Mouse (Mus musculus) forebrain, embryonic 11.5 days (tissue): ENCODE data around the gene Gpr152. TPM values are rescaled to one million over a fixed set of nuclear protein-coding genes. Genes with fewer than 3 reads are reported as not detected.

ENCODE experiments used
- ATAC-seq: fragments of 200-750 bp; cut with Nextera tagmentation; replicated peaks from 2 replicates; pipeline ENCODE4 v1.8.0; 2017; ENCODE audit warnings: moderate TSS enrichment; ENCODE audit not compliant: low FRiP score
- DNase-seq: peaks from one replicate; pipeline ENCODE4 v3.0.0-alpha.2; 2017; ENCODE audit warnings: low spot score
- H3K27ac ChIP-seq: fragments of 300-500 bp; sonication (generic); 2 replicates; pipeline ENCODE4 v1.5.1; 2014; ENCODE audit warnings: low read depth, low read length
- H3K27me3 ChIP-seq: fragments of 300-500 bp; sonication (generic); 2 replicates; pipeline ENCODE4 v1.6.1; 2014; ENCODE audit warnings: mild to moderate bottlenecking, low read length, mixed read lengths; ENCODE audit not compliant: control insufficient read depth, insufficient read depth
- H3K36me3 ChIP-seq: fragments of 300-500 bp; sonication (generic); 2 replicates; pipeline ENCODE4 v1.6.1; 2014; ENCODE audit warnings: mild to moderate bottlenecking, low read length, moderate library complexity, mixed read lengths; ENCODE audit not compliant: control insufficient read depth, insufficient read depth
- H3K4me1 ChIP-seq: fragments of 300-500 bp; sonication (generic); replicated peaks from 2 replicates; pipeline ENCODE4 v1.6.1; 2014; ENCODE audit warnings: low read length, mixed read lengths; ENCODE audit not compliant: control insufficient read depth, insufficient read depth
- H3K4me2 ChIP-seq: fragments of 300-500 bp; sonication (generic); 2 replicates; pipeline ENCODE4 v1.6.1; 2014; ENCODE audit warnings: low read depth, mild to moderate bottlenecking, low read length, moderate library complexity, mixed read lengths; ENCODE audit not compliant: severe bottlenecking
- H3K4me3 ChIP-seq: fragments of 300-500 bp; sonication (generic); 2 replicates; pipeline ENCODE4 v1.5.1; 2014; ENCODE audit warnings: low read depth, low read length
- H3K9ac ChIP-seq: fragments of 300-500 bp; sonication (generic); 2 replicates; pipeline ENCODE4 v1.6.1; 2014; ENCODE audit warnings: low read length
- H3K9me3 ChIP-seq: fragments of 300-500 bp; sonication (generic); 2 replicates; pipeline ENCODE4 v1.6.1; 2016; ENCODE audit warnings: low read length, mixed read lengths; ENCODE audit not compliant: control insufficient read depth
- WGBS: fragments of 180-500 bp; shearing (Covaris S2); extraction: QIAGEN DNeasy Blood & Tissue Kit; methylation state at CpG from one replicate; pipeline ENCODE4 v1.1.7; 2014; 5-methylcytosine and 5-hydroxymethylcytosine counted together
- polyA plus RNA-seq: library from polyadenylated mRNA; unstranded; fragments of >200 nt; fragmentation: Nextera tagmentation; extraction: Ambion mirVana; gene quantifications from 2 replicates; pipeline ENCODE4 v1.2.1, GENCODE M21; 2014

The Gpr152 gene
- polyA plus RNA-seq, 1 experiment from 2014 or later, result not detected

- Histone ChIP-seq H3K4me1 (peaks cover 10% of the 10 kb centered on the region), H3K4me3 (no peak overlapping the region), H3K9ac (no peak overlapping the region), H3K27me3 (no peaks in the 10 kb centered on the region), H3K4me2 (no peak overlapping the region), H3K36me3 (peaks cover 2% of the 10 kb centered on the region; the same call in 1 of the 2 replicates), H3K9me3 (no peaks in the 10 kb centered on the region), H3K27ac (no peak overlapping the region)
- 82% methylated on average over 12 of the region's 12 CpGs for WGBS
- ATAC-seq (no peak), DNase-seq (no peak)
Observed at GRCm38 (mm10) chr19:4189051-4189620, 49.5 kb downstream of the Gpr152 start.

GRCm38 (mm10) chr19:4190831-4191334 is 51.3 kb downstream of the Gpr152 start, which contains the start of gene Tbc1d10c:
Tbc1d10c (minus strand) TSS chr19:4191284.
- 70% methylated on average over 4 of the region's 4 CpGs for WGBS
- H3K36me3 ChIP-seq, result peaks cover 14% of the 10 kb centered on the region
- H3K4me1 ChIP-seq, result peaks cover 10% of the 10 kb centered on the region
- peak within 1 kb of the TSS; percentile 71 for H3K27ac ChIP-seq
- peak within 1 kb of the TSS; percentile 97 for H3K9ac ChIP-seq
- H3K27me3 ChIP-seq, result no peaks in the 10 kb centered on the region
- DNase-seq (no peak), ATAC-seq (no peak)
- H3K4me3 ChIP-seq, result peak within 1 kb of the TSS; percentile 89
- peak within 1 kb of the TSS; percentile 93 for H3K4me2 ChIP-seq
- H3K9me3 ChIP-seq, result no peaks in the 10 kb centered on the region

GRCm38 (mm10) chr19:4191528-4192250 is 52.1 kb downstream of the Gpr152 start, which contains the start of gene Ppp1ca:
Ppp1ca (plus strand) TSS chr19:4192065.
- Histone ChIP-seq H3K36me3 (peaks cover 14% of the 10 kb centered on the region), H3K27me3 (no peaks in the 10 kb centered on the region), H3K4me3 (peak within 1 kb of the TSS; percentile 89), H3K9ac (peak within 1 kb of the TSS; percentile 97), H3K4me1 (peaks cover 10% of the 10 kb centered on the region), H3K9me3 (no peaks in the 10 kb centered on the region), H3K4me2 (peak within 1 kb of the TSS; percentile 93), H3K27ac (peak within 1 kb of the TSS; percentile 71)
- peak; percentile 94 for ATAC-seq
- 7% methylated on average over 43 of the region's 47 CpGs for WGBS
- peak; percentile 99 for DNase-seq

GRCm38 (mm10) chr19:4192251-4192985 is 52.8 kb downstream of the Gpr152 start:
- peak overlapping the region; percentile 89 for H3K4me3 ChIP-seq
- WGBS, result 1% methylated on average over 52 of the region's 52 CpGs
- no peaks in the 10 kb centered on the region for H3K27me3 ChIP-seq
- H3K36me3 ChIP-seq, result peaks cover 18% of the 10 kb centered on the region
- no peaks in the 10 kb centered on the region for H3K9me3 ChIP-seq
- no peak for ATAC-seq
- H3K4me2 ChIP-seq, result peak overlapping the region; percentile 93
- peak overlapping the region; percentile 71; the same call in 1 of the 2 replicates for H3K27ac ChIP-seq
- peak overlapping the region; percentile 97 for H3K9ac ChIP-seq
- DNase-seq, result no peak
- peaks cover 10% of the 10 kb centered on the region for H3K4me1 ChIP-seq

- no peak for ATAC-seq
- Histone ChIP-seq H3K27me3 (no peaks in the 10 kb centered on the region), H3K36me3 (peaks cover 18% of the 10 kb centered on the region), H3K9ac (peak overlapping the region; percentile 97), H3K4me2 (peak overlapping the region; percentile 93), H3K9me3 (no peaks in the 10 kb centered on the region), H3K4me3 (peak overlapping the region; percentile 89), H3K27ac (no peak overlapping the region), H3K4me1 (peaks cover 10% of the 10 kb centered on the region)
- no peak for DNase-seq
- WGBS, result 73% methylated on average over 6 of the region's 6 CpGs
Observed at GRCm38 (mm10) chr19:4193129-4193528, 53.5 kb downstream of the Gpr152 start.

GRCm38 (mm10) chr19:4194021-4194724 is 54.6 kb downstream of the Gpr152 start:
- Histone ChIP-seq H3K4me3 (no peak overlapping the region), H3K4me2 (no peak overlapping the region), H3K27ac (no peak overlapping the region), H3K4me1 (peaks cover 10% of the 10 kb centered on the region), H3K9me3 (no peaks in the 10 kb centered on the region), H3K36me3 (peaks cover 18% of the 10 kb centered on the region), H3K27me3 (no peaks in the 10 kb centered on the region), H3K9ac (no peak overlapping the region)
- 91% methylated on average over 8 of the region's 8 CpGs for WGBS
- ATAC-seq (no peak), DNase-seq (no peak)

GRCm38 (mm10) chr19:4194776-4195650 is 55.4 kb downstream of the Gpr152 start:
- H3K27ac ChIP-seq, result no peak overlapping the region
- no peak overlapping the region for H3K4me2 ChIP-seq
- ATAC-seq (no peak), DNase-seq (no peak)
- H3K4me1 ChIP-seq, result peaks cover 11% of the 10 kb centered on the region
- H3K4me3 ChIP-seq, result no peak overlapping the region
- no peaks in the 10 kb centered on the region for H3K9me3 ChIP-seq
- no peaks in the 10 kb centered on the region for H3K27me3 ChIP-seq
- no peak overlapping the region for H3K9ac ChIP-seq
- WGBS, result 84% methylated on average over 12 of the region's 12 CpGs
- H3K36me3 ChIP-seq, result peaks cover 18% of the 10 kb centered on the region
